ENCODE assay signal across 11 mouse cellular contexts in genomic region chr3:103256089-103256819, GRCm38 (mm10). TPM values are rescaled to one million over a fixed set of nuclear protein-coding genes. Genes with fewer than 3 reads are reported as not detected.
A peak's percentile ranks its signal among the peaks of the same experiment; 100 is the strongest.
DNase-seq lines count a peak whose midpoint lies in the region; ATAC-seq and TF ChIP-seq lines count a peak whose summit lies in the region.
"Had no signal": no experiment of that assay in that cellular context is flagged by ENCODE, and none has a peak within 500 bp of the region (broad histone marks: within the 10 kb centered on the region; RNA-seq: fewer than 3 reads in every experiment).

No protein-coding gene starts in this region.

- 29% methylated on average over 10 of the region's 10 CpGs for WGBS in intestine, embryonic 16.5 days
- WGBS in lung, postnatal 0 days, result 15% methylated on average over 10 of the region's 10 CpGs
- 56% methylated on average over 10 of the region's 10 CpGs for WGBS in thymus, adult 2 months

- no peak for TF ChIP-seq RAD21 in MEL (IDR thresholded peaks at IDR 0.05; ENCODE audit: low read depth, low read length)

- ATAC-seq in intestine, embryonic 16.5 days, result peak; percentile 99
- ATAC-seq in lung, postnatal 0 days, result peak; percentile 98

- H3K27me3 ChIP-seq in MEL (ENCODE audit: control insufficient read depth in 1 of 2, insufficient read depth in 2 of 2, low read length in 2 of 2), result no peaks in the 10 kb centered on the region
- no peaks in the 10 kb centered on the region for H3K27me3 ChIP-seq in intestine, embryonic 16.5 days (replicated peaks; ENCODE audit: control insufficient read depth, insufficient read depth, low read length)
- no peaks in the 10 kb centered on the region for H3K27me3 ChIP-seq in lung, postnatal 0 days (replicated peaks; ENCODE audit: insufficient read depth, low read length)
- no peaks in the 10 kb centered on the region for H3K27me3 ChIP-seq in thymus, adult 2 months (ENCODE audit: control insufficient read depth, insufficient read depth, low read length)

- H3K27ac ChIP-seq in MEL (ENCODE audit: control insufficient read depth, low read depth, low read length), result no peak overlapping the region
- peak overlapping the region; percentile 79 for H3K27ac ChIP-seq in intestine, embryonic 16.5 days (ENCODE audit: low read length)
- H3K27ac ChIP-seq in lung, postnatal 0 days (ENCODE audit: low read length), result peak overlapping the region; percentile 60
- H3K27ac ChIP-seq in thymus, adult 2 months (ENCODE audit: control insufficient read depth, insufficient read depth, low read length), result no peak overlapping the region

- no peak for TF ChIP-seq CTCF in MEL (IDR thresholded peaks at IDR 0.05 in 2 of 3, conservative IDR thresholded peaks at IDR 0.05 in 1 of 3; ENCODE audit: control insufficient read depth in 1 of 3, insufficient read depth in 1 of 3, low read depth in 2 of 3, low read length in 3 of 3, poor library complexity in 1 of 3, severe bottlenecking in 1 of 3)
- no peak for TF ChIP-seq CTCF in lung, postnatal 0 days (IDR thresholded peaks at IDR 0.05)
- TF ChIP-seq CTCF in thymus, adult 2 months (IDR thresholded peaks at IDR 0.05; ENCODE audit: borderline replicate concordance, control insufficient read depth, extremely low read depth, insufficient read depth, low read length, poor library complexity), result no peak

- H3K9ac ChIP-seq in MEL (ENCODE audit: control insufficient read depth, low read depth, low read length, poor library complexity, severe bottlenecking), result no peak overlapping the region
- H3K9ac ChIP-seq in intestine, embryonic 16.5 days (ENCODE audit: low read depth, low read length), result no peak overlapping the region
- H3K9ac ChIP-seq in lung, postnatal 0 days (replicated peaks; ENCODE audit: low read depth), result no peak overlapping the region

- TF ChIP-seq POLR2A in MEL (IDR thresholded peaks at IDR 0.05; ENCODE audit: control insufficient read depth in 1 of 2, insufficient read depth in 1 of 2, low read depth in 1 of 2, low read length in 2 of 2, poor library complexity in 1 of 2), result no peak
- TF ChIP-seq POLR2A in thymus, adult 2 months (IDR thresholded peaks at IDR 0.05; ENCODE audit: control insufficient read depth, extremely low read depth, insufficient read depth, low read length, poor library complexity), result no peak

- H3K4me2 ChIP-seq in intestine, embryonic 16.5 days (ENCODE audit: low read depth, low read length), result no peak overlapping the region
- H3K4me2 ChIP-seq in lung, postnatal 0 days (replicated peaks; ENCODE audit: low read depth, low read length), result no peak overlapping the region

- no peak for TF ChIP-seq EP300 in MEL (IDR thresholded peaks at IDR 0.05; ENCODE audit: low read depth in 1 of 2, low read length in 2 of 2)
- peak; percentile 89 for TF ChIP-seq EP300 in lung, postnatal 0 days (IDR thresholded peaks at IDR 0.05)

- no peaks in the 10 kb centered on the region for H3K79me2 ChIP-seq in MEL (ENCODE audit: control insufficient read depth, insufficient read depth, low read length, poor library complexity)

- H3K4me3 ChIP-seq in MEL (ENCODE audit: control insufficient read depth in 1 of 2, insufficient read depth in 1 of 2, low read depth in 2 of 2, low read length in 2 of 2), result no peak overlapping the region
- H3K4me3 ChIP-seq in intestine, embryonic 16.5 days (ENCODE audit: low read length), result no peak overlapping the region
- H3K4me3 ChIP-seq in lung, postnatal 0 days (ENCODE audit: low read depth, low read length), result no peak overlapping the region
- H3K4me3 ChIP-seq in thymus, adult 2 months (ENCODE audit: control insufficient read depth, insufficient read depth, low read length), result no peak overlapping the region

- H3K9me3 ChIP-seq in MEL (replicated peaks; ENCODE audit: insufficient read depth, low read length), result no peaks in the 10 kb centered on the region
- no peaks in the 10 kb centered on the region for H3K9me3 ChIP-seq in intestine, embryonic 16.5 days (ENCODE audit: control insufficient read depth, low read length)
- H3K9me3 ChIP-seq in lung, postnatal 0 days (ENCODE audit: low read length), result no peaks in the 10 kb centered on the region

- no peaks in the 10 kb centered on the region for H3K4me1 ChIP-seq in MEL (ENCODE audit: control insufficient read depth in 1 of 2, insufficient read depth in 2 of 2, low read length in 2 of 2)
- H3K4me1 ChIP-seq in intestine, embryonic 16.5 days (ENCODE audit: control insufficient read depth, insufficient read depth, low read length), result no peaks in the 10 kb centered on the region
- H3K4me1 ChIP-seq in lung, postnatal 0 days (ENCODE audit: insufficient read depth, low read depth, low read length), result no peaks in the 10 kb centered on the region
- no peaks in the 10 kb centered on the region for H3K4me1 ChIP-seq in thymus, adult 2 months (replicated peaks; ENCODE audit: control insufficient read depth, insufficient read depth, low read length)

- H3K36me3 ChIP-seq in MEL (ENCODE audit: control insufficient read depth in 1 of 2, insufficient read depth in 2 of 2, low read length in 2 of 2), result no peaks in the 10 kb centered on the region; a peak in 1 of 4 replicates
- no peaks in the 10 kb centered on the region for H3K36me3 ChIP-seq in intestine, embryonic 16.5 days (ENCODE audit: control insufficient read depth, insufficient read depth, low read length)
- H3K36me3 ChIP-seq in lung, postnatal 0 days (ENCODE audit: insufficient read depth, low read length), result no peaks in the 10 kb centered on the region
- no peaks in the 10 kb centered on the region for H3K36me3 ChIP-seq in thymus, adult 2 months (ENCODE audit: control insufficient read depth, insufficient read depth, low read length)

- DNase-seq in 416B (ENCODE audit: low read depth) (peak; percentile 96), MEL (ENCODE audit: low read depth, low spot score) (peak; percentile 7)
- peak; percentile 84 for DNase-seq in lung, postnatal 0 days (ENCODE audit: low spot score)
- no peak for DNase-seq in neural tube, embryonic 10.5 days (ENCODE audit: extremely low spot score, low spot score)
- DNase-seq in adrenal gland, adult 2 months, result no peak
- DNase-seq in thymus, adult 2 months, result no peak
- no peak for DNase-seq in adrenal gland, postnatal 10 days
- DNase-seq: cerebellum, postnatal 14 days; kidney, adult 9 months; right cerebral cortex, postnatal 4 days had no signal

TF ChIP-seq in MEL, 35 proteins besides CTCF, POLR2A, EP300 and RAD21:
- TF ChIP-seq ELF1 (IDR thresholded peaks at IDR 0.05; ENCODE audit: low read depth, low read length) (no peak), E2F4 (IDR thresholded peaks at IDR 0.05; ENCODE audit: borderline replicate concordance, low read depth, low read length) (no peak), TBP (IDR thresholded peaks at IDR 0.05; ENCODE audit: low read depth, low read length) (no peak), POLR2AphosphoS5 (IDR thresholded peaks at IDR 0.05; ENCODE audit: borderline replicate concordance, low read depth, low read length) (no peak), CHD2 (IDR thresholded peaks at IDR 0.05; ENCODE audit: low read length) (no peak), MAX (IDR thresholded peaks at IDR 0.05; ENCODE audit: low read length) (no peak), MXI1 (IDR thresholded peaks at IDR 0.05; ENCODE audit: low read depth, low read length) (no peak), MYB (IDR thresholded peaks at IDR 0.05; ENCODE audit: low read depth, low read length) (no peak), NELFE (IDR thresholded peaks at IDR 0.05; ENCODE audit: low read depth, low read length) (no peak), MAZ (IDR thresholded peaks at IDR 0.05; ENCODE audit: low read depth, low read length) (no peak), MAFK (IDR thresholded peaks at IDR 0.05; ENCODE audit: borderline replicate concordance, low read depth, low read length) (no peak), GABPA (IDR thresholded peaks at IDR 0.05; ENCODE audit: low read depth, low read length) (no peak), KAT2A (conservative IDR thresholded peaks at IDR 0.05; ENCODE audit: low read depth, low read length) (no peak), MYC (IDR thresholded peaks at IDR 0.05; ENCODE audit: low read depth, low read length) (no peak), ZMIZ1 (IDR thresholded peaks at IDR 0.05; ENCODE audit: low read depth, low read length) (no peak), SIN3A (IDR thresholded peaks at IDR 0.05; ENCODE audit: low read length) (no peak), SMC3 (IDR thresholded peaks at IDR 0.05; ENCODE audit: low read depth, low read length) (no peak)

RNA-seq across cellular contexts. Expression of gene Trim33, which starts 22.8 kb away (rescaled TPM):
- total RNA-seq in MEL (2012; rRNA removed), result 20.2 and 21.0 TPM in 2 replicates
- polyA plus RNA-seq in MEL (2012; ENCODE audit: insufficient read depth in 1 of 2, insufficient read length in 2 of 2, low read depth in 1 of 2, low replicate concordance in 2 of 2, missing spikeins in 1 of 2), result 10 to 100 TPM in 1 of 2 experiments, not detected in 1; 30.4 TPM
- polyA plus RNA-seq in intestine, embryonic 16.5 days (2015; fragmentation: Nextera tagmentation; extraction: Ambion mirVana), result 11.6 and 12.3 TPM in 2 replicates
- polyA plus RNA-seq in lung, postnatal 0 days (2015; fragmentation: Nextera tagmentation; extraction: Ambion mirVana), result 8.8 and 10.6 TPM in 2 replicates
- 10 to 100 TPM; 30.8 to 44.2 TPM for total RNA-seq in adrenal gland, adult 2 months (2021)
- polyA plus RNA-seq in adrenal gland, adult 2 months (2012; rRNA removed), result 5.3 and 6.3 TPM in 2 replicates
- polyA plus RNA-seq in thymus, adult 2 months (2012; rRNA removed), result 30.0 and 30.1 TPM in 2 replicates
- total RNA-seq in adrenal gland, postnatal 10 days (2021), result 10 to 100 TPM; 26.8 to 32.8 TPM

Comparison
In these comparisons a context has a peak if more than half of its experiments do, and no peak if none do; other contexts are left out.
1. DNase-seq: peak in 416B (single experiment), MEL (single experiment) and lung, postnatal 0 days (single experiment); none in neural tube, embryonic 10.5 days (single experiment), adrenal gland, adult 2 months (single experiment), thymus, adult 2 months (single experiment) and adrenal gland, postnatal 10 days (single experiment).
2. H3K27ac ChIP-seq: peak in intestine, embryonic 16.5 days (single experiment) and lung, postnatal 0 days (single experiment); none in MEL (single experiment) and thymus, adult 2 months (single experiment).